Mouse (Mus musculus) urinary bladder, postnatal 10 days (tissue): Measurements from ENCODE around the gene Pcnx2.

Experiments
- DNase-seq: peaks from one replicate; pipeline ENCODE4 v3.0.0; 2022; ENCODE audit warnings: low spot score

The Pcnx2 gene

DNA sequence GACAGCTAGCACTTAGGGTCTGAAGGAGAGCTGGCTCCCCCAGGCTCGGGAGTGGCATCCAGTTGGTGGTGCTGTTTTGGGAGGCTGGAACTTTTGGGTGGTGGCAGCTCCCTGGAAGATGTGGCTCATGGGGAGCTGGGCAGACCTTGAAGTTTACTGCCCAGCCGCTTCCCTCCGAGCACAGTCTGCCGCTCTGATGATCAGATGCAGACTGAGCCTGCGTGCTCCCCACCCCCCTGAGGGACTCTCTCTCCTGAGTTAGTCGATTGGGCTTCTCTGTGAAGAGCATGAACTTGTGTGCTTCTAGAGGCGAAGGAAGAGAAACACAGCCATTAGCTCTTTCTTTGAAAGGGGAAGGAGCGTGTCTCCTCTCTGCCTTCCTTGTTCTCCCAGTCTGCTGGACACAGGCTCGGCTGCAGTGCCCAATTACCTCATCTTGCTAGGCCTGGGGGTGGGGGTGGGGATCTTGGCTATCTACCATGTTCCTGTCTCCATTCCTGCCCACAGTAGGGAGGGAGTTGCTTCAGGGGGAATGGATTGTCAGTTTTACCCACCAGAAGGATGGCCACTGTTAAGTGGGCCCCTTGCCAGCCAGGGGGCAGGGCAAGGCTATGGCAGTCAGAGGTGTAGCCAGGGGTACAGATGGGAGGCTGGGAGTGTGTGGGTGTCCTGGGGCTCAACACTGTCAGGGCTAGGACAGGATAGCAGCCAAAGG is 141.6 kb downstream of the Pcnx2 start:
- DNase-seq, result no peak

DNA sequence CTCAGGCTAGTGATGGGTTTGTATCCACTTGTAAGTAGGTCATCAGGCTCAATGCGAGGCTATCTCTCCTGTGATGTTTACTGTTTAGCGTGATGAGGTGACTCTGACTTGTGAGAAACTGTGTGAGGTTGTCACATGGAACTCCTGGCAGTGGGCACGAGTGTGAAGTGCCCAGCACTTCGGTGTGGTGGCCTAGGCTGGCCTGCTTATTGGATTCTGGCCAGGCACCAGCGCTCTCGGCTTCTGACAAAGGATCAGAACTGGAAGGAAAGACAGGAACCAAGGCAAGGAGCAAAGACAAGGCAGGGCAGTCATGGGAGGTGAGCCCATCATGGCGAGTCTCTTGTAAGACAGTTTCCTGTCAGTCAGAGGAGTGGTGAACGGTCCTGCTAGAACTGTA is 142.2 kb downstream of the Pcnx2 start:
- no peak for DNase-seq

DNA sequence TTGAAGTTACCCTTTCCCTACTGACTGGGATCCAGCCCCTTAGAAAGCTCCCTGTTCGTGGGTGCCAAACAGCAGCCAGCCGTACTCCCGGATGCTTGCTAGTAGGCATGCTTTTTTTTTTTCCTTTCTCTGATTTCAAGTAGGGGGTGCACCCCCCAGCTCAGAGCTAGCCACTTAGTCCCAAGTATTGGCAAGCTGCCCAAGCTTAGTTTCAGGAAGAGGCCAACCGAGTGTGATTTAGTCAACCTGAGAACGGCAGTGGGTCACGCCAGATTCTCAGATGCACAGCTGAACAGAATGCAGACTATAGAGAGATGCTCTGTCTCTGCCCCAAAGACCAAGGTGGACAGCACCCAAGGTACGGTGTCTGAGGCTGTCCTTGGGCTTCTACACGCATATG is 147.3 kb downstream of the Pcnx2 start:
- no peak for DNase-seq

DNA sequence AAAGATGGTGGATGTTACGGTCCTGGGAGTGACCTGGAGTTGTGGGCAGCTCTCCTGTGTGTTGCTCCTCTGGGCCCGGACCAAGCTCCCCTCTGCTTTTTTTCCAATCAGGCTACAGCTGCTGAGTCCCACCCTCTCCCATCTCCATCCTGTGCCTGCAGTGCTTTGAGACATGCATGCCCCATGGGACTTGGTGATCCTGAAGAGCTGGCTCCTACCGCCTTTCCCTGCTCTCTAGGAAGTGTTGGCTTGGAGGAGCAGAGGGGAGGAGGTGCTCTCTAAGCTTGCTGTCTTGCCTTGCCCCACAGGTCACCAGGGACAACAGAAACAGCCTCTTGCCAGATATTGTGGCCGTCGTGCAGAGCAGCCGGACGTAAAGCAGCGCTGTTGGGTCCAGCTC is 150.7 kb downstream of the Pcnx2 start:
- DNase-seq, result no peak

DNA sequence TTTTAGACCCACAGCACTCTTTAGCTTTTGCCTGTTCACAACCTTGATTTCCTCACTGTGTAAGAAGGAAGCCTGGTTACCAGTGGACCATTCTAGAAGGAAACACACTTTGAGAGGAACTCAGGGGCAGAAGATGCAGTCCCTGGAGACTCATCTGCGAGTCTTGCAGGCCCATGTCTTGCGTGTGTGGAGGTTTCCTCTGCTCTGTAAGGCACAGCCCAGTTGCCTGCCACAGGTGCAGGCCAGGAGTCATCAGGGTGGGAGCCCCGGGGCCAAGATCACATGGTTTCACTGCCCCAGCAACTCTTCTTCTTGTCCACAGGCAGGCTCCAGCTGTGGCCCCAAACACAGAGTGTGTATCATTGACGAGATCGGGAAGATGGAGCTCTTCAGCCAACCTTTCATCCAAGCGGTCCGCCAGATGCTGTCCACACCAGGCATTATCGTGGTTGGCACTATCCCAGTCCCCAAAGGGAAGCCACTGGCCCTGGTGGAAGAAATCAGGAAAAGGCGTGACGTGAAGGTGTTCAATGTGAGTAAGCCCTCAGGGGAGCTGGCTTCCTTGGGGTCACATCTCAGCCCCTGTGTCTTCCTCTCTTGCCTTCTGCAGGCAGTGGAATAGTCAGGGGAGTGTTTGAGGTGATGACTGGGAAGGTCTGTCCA is 153.1 kb downstream of the Pcnx2 start:
- no peak for DNase-seq

DNA sequence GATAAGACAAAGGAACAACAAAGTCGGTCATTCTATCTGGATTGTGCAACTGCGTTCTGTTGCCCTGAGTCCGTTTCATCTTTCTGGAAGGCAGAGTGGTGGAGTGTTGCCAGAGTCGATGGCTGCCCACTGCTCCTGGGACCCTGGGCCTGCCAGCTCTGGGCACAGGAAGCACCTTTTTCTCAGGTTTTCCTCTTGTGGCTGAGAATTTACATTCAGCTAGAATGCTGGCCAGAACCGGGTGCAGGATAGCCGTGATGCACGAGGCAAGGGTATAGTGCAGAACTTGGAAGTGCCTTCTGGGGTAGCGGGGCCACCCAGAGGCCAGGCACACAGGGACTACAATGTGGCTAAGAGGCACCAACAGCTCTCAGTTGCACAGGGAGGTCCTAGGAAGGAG is 155.7 kb downstream of the Pcnx2 start:
- no peak for DNase-seq

DNA sequence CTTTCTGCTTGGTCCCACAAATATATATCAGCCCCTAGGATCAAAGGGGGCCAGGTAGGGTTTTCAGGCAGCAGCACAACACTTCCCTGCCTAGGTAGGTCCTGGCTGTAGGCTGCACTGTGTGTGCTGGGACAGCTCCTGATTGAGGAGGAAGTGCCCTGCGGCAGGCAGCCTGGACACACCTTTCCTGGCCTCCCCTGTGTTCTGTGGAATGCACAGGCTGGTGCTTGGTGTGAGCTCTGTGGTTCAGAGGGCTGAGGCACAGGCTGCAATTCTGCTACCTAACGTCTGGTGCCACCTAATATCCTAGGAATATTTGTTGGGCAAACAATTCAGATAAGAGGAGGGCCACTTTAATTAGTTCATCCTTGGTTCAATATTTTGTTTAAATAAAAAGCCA is 156.3 kb downstream of the Pcnx2 start:
- no peak for DNase-seq

DNA sequence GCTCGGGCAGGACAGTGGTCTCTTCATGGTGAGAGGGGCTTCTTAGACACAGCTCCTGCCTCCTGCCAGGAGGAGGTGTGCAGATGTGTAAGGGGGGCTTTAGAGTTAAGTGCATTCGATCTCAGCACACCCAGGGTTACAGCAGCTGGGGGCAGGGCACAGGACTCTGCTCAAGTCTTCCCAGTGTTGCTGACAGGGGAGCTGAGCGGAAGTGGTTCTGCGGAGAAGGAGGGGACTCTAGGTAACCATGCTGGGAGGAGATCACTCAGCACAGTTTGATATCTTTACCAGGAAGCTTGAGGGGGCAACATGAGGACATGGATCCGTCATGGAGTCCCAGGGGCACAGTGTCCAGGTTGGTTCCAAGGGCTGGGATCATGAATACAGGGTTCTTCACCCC is 156.7 kb downstream of the Pcnx2 start:
- DNase-seq, result no peak

DNA sequence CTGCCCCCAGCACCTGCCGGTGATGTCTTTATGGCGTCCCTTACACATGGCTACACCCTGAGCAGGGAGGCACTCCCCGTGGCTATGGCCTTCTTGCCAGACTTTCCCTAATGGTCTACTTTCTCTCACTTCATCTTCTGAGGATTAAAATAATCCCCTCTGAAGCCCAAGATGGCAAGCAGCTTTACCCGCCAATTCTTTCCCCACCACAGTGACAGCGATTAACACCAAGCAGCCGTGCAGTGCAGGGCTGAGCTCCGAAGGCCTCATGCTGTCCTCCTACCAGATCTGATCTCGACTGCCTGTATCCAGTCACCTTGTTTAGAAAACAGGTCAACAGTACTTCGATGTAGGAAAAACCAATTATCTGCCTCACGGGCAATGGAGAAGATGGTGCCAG is 157.5 kb downstream of the Pcnx2 start:
- DNase-seq, result no peak

DNA sequence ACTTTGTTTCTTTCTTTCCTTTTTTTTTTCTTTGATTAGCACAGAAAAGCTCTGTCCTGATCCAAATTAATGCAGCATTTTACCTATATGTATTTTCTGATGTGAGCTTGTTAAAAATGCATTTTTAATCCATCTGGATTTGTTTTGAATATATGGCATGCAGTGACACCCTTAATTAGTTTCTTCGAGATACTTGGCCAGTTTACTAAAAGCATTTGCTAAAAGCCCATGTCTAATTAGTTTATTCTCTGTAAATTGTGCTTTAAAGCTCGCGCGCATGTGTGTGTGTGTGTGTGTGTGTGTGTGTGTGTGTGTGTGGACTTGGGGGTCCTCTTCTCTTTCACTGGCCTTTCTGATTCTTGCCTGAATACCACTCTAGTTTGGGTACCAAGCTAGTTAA is 159.2 kb downstream of the Pcnx2 start:
- no peak for DNase-seq

DNA sequence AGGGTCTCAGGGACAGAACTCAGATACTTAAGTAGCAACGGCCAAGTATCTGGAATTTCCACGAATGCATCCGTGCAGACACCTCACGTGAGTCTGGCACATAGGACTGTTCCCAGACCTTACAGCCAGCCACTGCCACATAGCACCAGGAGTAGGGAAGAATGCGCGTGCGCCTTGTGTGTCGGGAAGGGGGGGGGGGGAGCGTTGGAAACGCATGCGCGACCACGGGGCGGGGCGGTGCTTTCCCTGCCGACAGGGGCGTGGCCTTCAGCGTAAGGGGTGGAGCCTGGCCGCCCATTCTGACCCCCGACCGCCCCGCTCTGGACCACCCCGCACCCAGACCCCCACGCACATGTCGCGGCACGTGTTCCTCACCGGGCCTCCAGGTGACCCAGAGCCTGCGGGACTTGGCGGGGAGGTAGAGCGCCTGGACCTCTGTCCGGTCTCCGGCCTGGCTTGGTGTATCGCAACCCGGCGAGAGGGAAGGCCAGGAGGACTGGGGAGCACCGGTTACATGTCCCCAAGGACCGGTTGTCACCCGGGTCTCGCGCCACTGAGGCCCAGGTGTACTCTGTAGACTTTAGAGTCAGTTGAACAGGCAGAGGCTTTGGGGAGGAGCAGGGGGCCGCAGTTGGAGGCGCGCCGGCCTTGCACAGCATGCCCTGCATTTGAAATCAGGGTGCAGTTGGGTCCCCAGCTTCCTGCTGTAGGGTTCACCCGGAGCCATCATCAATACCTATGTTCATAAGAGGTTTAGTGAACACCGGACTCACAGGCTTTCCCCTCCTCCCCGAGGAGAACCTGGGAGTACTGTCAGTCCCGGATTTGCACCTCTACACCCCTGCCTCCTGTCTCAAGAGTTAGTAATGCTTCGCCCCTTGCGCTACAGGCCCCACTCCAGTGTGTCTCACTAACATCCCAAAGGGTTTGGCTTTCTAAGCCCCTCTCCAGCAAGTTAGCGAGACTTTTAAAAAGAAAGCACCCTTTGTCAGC is 163.9 kb downstream of the Pcnx2 start:
- peak; percentile 49 for DNase-seq

DNA sequence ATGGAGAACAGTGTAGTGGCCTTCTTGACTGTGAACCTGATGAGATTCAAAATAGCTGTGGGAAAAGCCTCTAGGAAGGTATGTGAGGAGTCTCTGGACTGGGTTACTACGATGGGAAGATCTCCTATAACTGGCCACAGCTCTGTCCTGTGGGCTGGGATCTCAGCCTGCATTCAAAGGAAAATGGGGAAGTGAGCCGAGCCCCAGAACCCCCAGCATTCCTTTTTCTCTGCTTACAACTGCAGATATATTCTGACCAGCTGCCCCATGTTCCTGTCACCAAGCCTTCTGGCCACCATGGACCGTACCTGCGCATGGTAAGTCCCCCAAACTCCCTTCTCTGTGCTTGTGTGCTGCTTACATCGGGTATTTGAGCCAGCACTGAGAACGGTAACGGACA is 168.4 kb downstream of the Pcnx2 start, which contains the start of gene Ntpcr:
Gene Ntpcr, plus strand, starts transcription at position 218 of the 400 bp plus-strand sequence.
- DNase-seq, result no peak

DNA sequence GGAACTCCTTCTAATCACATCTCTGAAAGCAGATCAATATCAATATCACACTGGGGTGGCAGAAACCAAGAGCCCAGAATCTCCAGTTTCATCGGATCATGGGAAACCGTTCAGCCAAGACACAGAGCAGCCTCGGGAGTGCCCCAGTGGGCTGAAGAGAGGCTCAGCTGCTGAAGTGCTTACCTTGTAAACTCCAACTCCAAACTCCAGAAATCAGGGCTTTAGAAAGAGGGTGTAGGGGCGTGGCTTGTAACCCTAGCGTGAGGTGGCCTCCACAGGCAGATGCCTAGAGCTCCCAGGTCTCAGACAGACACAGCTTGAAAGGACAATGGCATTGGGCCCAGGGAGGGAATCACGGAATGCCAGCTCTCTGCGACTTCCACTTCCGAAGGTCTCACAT is 170.3 kb downstream of the Pcnx2 start:
- DNase-seq, result no peak

DNA sequence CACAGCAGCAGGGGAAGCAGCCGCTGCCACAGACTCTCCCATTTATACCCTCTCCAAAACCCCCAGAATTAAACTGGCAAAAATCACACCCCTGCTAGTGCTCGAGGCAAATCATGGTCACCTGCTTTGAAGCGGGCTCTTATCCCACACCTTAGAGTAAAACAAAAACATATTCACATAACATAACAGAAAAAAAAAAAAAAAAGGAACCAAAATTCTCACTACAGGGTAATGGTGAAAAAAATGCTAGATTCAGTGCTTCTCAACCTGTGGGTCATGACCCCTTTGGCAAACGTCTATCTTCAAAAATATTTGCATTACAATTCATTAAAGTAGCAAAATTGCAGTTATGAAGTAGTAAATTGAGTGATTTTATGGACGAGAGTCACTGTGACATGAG is 171.1 kb downstream of the Pcnx2 start:
- no peak for DNase-seq

DNA sequence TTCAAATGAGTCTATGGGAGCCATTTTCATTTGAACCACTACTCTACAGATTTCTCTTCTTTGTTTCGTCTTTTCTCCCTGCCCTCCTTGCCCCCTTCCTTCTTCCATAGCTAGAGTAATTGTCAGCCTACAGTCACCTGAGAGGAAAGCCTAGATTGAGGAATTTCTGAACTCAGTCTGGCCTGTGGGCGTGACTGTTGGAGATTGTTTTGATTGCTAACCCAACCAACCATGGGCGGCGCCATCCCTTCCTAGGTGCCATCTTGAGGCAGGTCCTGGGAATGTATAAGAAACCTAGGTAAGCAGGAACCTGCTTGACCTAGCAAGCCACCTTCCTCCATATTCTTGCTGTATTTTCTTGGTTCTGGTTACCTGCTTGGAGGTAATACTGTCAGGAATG is 172.0 kb downstream of the Pcnx2 start:
- no peak for DNase-seq

DNA sequence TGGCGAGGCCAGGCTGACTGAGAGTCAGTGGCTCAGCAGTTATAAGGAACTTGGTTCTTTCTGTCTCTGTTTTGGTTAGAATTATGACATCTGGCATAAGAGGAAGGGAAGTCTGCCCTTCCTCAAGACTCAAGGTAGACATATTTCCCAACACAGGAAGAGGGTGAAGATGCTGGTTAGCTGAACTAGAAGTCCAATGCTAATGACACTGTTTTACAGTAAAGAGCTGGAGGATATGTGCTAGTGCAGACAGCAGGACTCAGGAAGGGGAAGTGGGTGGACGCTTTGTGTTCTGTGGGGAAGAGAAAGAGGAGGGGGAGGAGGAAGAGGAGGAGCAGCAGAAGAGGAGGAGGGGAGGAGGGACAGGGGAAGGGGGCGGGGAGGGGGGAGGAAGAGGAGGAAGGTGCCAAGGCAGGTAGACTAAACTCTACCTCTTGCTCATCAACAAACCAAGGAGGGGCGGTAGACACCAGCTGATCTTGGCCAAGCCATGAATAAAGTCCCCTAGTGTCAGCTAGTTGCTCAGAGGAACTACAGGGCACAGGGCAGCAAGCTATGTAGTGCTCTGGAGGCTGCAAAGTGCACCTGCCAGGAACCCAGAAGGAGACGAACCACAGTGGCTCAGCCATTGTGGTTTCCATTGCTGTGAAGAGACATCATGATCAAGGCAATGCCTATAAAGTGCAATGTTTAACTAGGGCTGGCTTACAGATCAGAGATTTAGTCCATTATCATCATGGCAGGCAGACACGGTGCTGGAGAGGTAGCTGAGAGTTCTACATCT is 172.9 kb downstream of the Pcnx2 start:
- no peak for DNase-seq

DNA sequence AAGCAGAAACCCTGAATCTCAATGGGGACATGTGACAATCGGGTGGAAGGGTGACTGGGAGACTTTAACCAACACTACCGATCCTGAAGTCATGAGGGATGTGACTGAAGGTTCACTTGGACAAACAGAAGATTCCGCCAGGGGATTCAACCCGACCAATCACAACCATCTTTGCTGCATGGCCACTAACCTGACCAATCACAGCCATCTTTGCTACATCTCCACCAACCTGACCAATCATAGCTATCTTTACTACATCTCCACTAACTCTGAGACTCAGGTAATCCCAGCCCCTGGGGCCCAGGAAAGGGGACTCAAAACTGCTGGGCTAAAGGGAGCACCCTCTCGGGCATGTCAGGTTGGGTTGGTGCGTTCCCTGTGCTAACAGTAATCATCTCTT is 174.7 kb downstream of the Pcnx2 start:
- no peak for DNase-seq

DNA sequence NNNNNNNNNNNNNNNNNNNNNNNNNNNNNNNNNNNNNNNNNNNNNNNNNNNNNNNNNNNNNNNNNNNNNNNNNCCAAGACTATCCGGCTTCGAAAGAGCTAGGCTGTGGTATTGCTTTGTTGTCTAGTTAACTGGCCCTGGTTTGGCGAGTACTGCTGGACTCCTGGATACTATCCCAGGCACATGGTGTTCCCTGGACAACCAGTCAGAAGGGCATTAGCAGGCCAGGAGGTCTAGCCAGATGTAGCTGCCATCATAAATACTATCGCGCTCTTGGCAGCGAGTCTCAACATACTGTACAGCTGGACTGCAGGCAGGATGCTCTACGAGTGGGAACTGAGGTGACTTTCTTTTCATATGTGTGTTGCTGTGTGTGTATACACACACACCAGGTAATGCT is 175.4 kb downstream of the Pcnx2 start:
- no peak for DNase-seq

DNA sequence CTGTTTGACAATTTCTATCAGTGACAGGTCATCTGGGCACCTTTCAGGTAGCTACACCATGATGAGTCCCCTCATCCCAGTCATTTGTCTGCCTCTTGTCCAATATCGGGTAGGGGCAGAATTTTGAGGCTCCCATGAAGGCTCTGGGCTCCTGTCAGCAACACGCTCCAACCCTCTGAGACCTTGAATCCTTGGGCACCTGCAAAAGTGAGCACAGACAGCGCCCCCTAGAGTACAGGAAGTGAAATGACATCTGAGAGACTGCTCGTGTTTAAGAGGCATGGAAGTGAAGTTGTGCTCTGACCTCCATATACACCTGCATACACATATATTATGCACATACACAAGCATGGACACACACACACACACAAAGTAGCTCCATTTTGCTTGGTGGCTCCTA is 179.2 kb downstream of the Pcnx2 start:
- no peak for DNase-seq

DNA sequence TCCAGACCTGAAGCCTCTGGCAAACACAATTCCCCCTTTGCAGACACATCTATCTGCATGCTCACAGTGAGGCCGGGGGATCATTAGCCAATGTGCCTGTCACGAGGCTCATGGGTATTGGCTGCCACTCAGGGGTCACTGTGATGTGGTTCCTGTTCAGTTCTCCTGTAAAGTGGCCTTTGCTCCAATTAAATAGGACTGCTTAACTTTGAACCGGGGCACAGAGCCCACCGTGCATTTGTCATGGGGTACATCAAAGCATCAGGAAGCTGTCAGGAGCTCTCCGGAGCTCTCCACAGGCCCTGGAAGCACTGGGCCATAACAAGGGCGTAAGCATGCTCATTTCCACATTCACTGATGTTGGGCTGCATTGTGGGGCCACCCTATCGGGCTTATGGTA is 181.5 kb downstream of the Pcnx2 start:
- no peak for DNase-seq

DNA sequence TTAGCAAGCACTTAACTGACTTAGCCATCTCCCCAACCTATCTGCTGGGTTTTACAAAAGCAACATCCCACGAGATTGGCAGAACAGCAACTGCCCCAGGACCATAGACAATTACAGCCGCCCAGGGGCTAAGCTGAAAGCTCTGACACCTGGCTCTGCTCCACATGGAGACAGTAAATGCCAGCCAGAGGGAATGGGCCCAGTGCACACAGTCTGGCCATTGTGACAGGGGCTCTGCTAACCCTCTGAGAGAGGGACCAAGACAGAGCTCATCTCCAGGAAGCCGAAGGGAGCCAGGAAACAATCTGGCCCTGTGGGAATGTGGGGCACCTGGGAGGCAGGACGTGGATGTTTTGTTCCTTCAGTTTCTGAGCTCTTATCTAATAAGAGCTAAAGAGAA is 181.9 kb downstream of the Pcnx2 start:
- no peak for DNase-seq

DNA sequence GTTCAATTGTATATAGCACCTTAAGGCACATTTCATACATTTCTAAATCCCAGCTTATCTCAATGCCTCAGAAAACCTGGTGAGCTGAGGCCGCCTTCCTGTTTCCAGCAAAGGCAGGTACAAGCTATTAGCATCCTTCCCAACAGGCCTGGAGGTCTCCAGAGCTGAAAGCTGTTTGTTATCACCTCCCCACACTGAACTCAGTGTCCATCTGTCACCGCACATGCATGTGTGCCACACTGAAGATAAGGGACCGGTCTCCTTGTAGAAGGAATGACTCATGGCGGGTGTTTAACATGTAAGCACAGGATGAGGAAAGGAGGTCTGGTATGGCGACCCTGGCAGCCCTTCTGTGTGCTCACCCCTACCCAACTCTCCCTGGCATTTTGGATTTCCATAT is 186.6 kb downstream of the Pcnx2 start:
- DNase-seq, result no peak
